Comparison of ENCODE assay signal across 12 mouse cellular contexts in genomic region chrX:68495751-68496150, GRCm38 (mm10).
A peak's percentile ranks its signal among the peaks of the same experiment; 100 is the strongest.
DNase-seq lines count a peak whose midpoint lies in the region; ATAC-seq and TF ChIP-seq lines count a peak whose summit lies in the region.
"Had no signal": no experiment of that assay in that cellular context is flagged by ENCODE, and none has a peak within 500 bp of the region (broad histone marks: within the 10 kb centered on the region; RNA-seq: fewer than 3 reads in every experiment).

No protein-coding gene starts in this region.

- no peak overlapping the region for H3K4me2 ChIP-seq in forebrain, embryonic 12.5 days
- H3K4me2 ChIP-seq in stomach, postnatal 0 days (replicated peaks; ENCODE audit: low read depth), result no peak overlapping the region
- H3K4me2 ChIP-seq: hindbrain, embryonic 12.5 days; intestine, embryonic 15.5 days; midbrain, embryonic 12.5 days had no signal

- no peaks in the 10 kb centered on the region; the same call in 1 of the 2 replicates for H3K4me1 ChIP-seq in cerebellum, adult 2 months (ENCODE audit: control insufficient read depth, insufficient read depth, low read length)
- no peaks in the 10 kb centered on the region for H3K4me1 ChIP-seq in forebrain, embryonic 12.5 days
- H3K4me1 ChIP-seq in stomach, postnatal 0 days (replicated peaks; ENCODE audit: control insufficient read depth, insufficient read depth), result no peaks in the 10 kb centered on the region
- H3K4me1 ChIP-seq: hindbrain, embryonic 12.5 days; intestine, embryonic 15.5 days; midbrain, embryonic 12.5 days had no signal

- DNase-seq in cerebellum, postnatal 4 days (ENCODE audit: low spot score in 2 of 2), result no peak
- DNase-seq in 3T3-L1 (ENCODE audit: low read depth, low spot score), result peak; percentile 50
- peak; percentile 22 to 74 for DNase-seq in cerebellum, adult 2 months
- DNase-seq in gastrocnemius, adult 8-10 months (ENCODE audit: low spot score in 2 of 2), result peak; percentile 3
- DNase-seq in lung, postnatal 36 days, result no peak
- no peak for DNase-seq in stomach, postnatal 0 days (ENCODE audit: low spot score)

- no peak overlapping the region for H3K4me3 ChIP-seq in cerebellum, adult 2 months (replicated peaks; ENCODE audit: insufficient read depth, low read depth, low read length)
- no peak overlapping the region for H3K4me3 ChIP-seq in forebrain, embryonic 12.5 days (replicated peaks)
- H3K4me3 ChIP-seq in stomach, postnatal 0 days (ENCODE audit: low read depth, low read length), result no peak overlapping the region
- H3K4me3 ChIP-seq: heart, adult 2 months; hindbrain, embryonic 12.5 days; intestine, embryonic 15.5 days; midbrain, embryonic 12.5 days had no signal

- H3K27ac ChIP-seq in cerebellum, adult 2 months (ENCODE audit: insufficient read depth, low read length), result peak overlapping the region; percentile 50; the same call in 1 of the 2 replicates
- no peak overlapping the region for H3K27ac ChIP-seq in forebrain, embryonic 12.5 days
- H3K27ac ChIP-seq in stomach, postnatal 0 days (replicated peaks), result no peak overlapping the region
- H3K27ac ChIP-seq: heart, adult 2 months; hindbrain, embryonic 12.5 days; intestine, embryonic 15.5 days; midbrain, embryonic 12.5 days had no signal

- no peaks in the 10 kb centered on the region for H3K36me3 ChIP-seq in forebrain, embryonic 12.5 days (replicated peaks)
- no peaks in the 10 kb centered on the region for H3K36me3 ChIP-seq in stomach, postnatal 0 days (ENCODE audit: control insufficient read depth, insufficient read depth, low read length)
- H3K36me3 ChIP-seq: hindbrain, embryonic 12.5 days; intestine, embryonic 15.5 days; midbrain, embryonic 12.5 days had no signal

- no peaks in the 10 kb centered on the region for H3K27me3 ChIP-seq in cerebellum, adult 2 months (ENCODE audit: control insufficient read depth, insufficient read depth, low read length)
- H3K27me3 ChIP-seq in forebrain, embryonic 12.5 days, result no peaks in the 10 kb centered on the region
- no peaks in the 10 kb centered on the region for H3K27me3 ChIP-seq in stomach, postnatal 0 days (ENCODE audit: control insufficient read depth, insufficient read depth, low read length)
- H3K27me3 ChIP-seq: hindbrain, embryonic 12.5 days; intestine, embryonic 15.5 days; midbrain, embryonic 12.5 days had no signal

- no peak for TF ChIP-seq CTCF in cerebellum, adult 2 months (IDR thresholded peaks at IDR 0.05; ENCODE audit: borderline replicate concordance, insufficient read depth, low read depth, low read length)
- no peak for TF ChIP-seq CTCF in stomach, postnatal 0 days (IDR thresholded peaks at IDR 0.05; ENCODE audit: low read depth)

- ATAC-seq in cerebellum, adult (ENCODE audit: insufficient number of reproducible peaks, low FRiP score, low TSS enrichment), result peak; percentile 76; the same call in 1 of the 2 replicates
- no peak for ATAC-seq in forebrain, embryonic 12.5 days (ENCODE audit: low FRiP score)
- no peak for ATAC-seq in stomach, postnatal 0 days (ENCODE audit: low FRiP score, low TSS enrichment)
- ATAC-seq: intestine, embryonic 15.5 days had no signal

- no peak for TF ChIP-seq EP300 in stomach, postnatal 0 days (optimal IDR thresholded peaks at IDR 0.05)

- no peak overlapping the region for H3K9ac ChIP-seq in forebrain, embryonic 12.5 days
- no peak overlapping the region for H3K9ac ChIP-seq in stomach, postnatal 0 days (ENCODE audit: low read length)
- H3K9ac ChIP-seq: hindbrain, embryonic 12.5 days; intestine, embryonic 15.5 days; midbrain, embryonic 12.5 days had no signal

- H3K9me3 ChIP-seq in forebrain, embryonic 12.5 days, result no peaks in the 10 kb centered on the region
- no peaks in the 10 kb centered on the region for H3K9me3 ChIP-seq in stomach, postnatal 0 days (ENCODE audit: control insufficient read depth, low read length)
- H3K9me3 ChIP-seq: hindbrain, embryonic 12.5 days; intestine, embryonic 15.5 days; midbrain, embryonic 12.5 days had no signal

- WGBS in cerebellum, adult 2 months, result 20% methylated on average over 5 of the region's 5 CpGs
- 85% methylated on average over 5 of the region's 5 CpGs for WGBS in forebrain, embryonic 12.5 days
- 72% methylated on average over 5 of the region's 5 CpGs for WGBS in stomach, postnatal 0 days

- TF ChIP-seq POLR2A in cerebellum, adult 2 months (IDR thresholded peaks at IDR 0.05; ENCODE audit: borderline replicate concordance, insufficient read depth, low read length), result no peak

Comparison
In these comparisons a context has a peak if more than half of its experiments do, and no peak if none do; other contexts are left out.
1. DNase-seq: peak in 3T3-L1 (single experiment), cerebellum, adult 2 months (2 of 2) and gastrocnemius, adult 8-10 months (2 of 2); none in cerebellum, postnatal 4 days (0 of 2), lung, postnatal 36 days (single experiment) and stomach, postnatal 0 days (single experiment).